Mouse (Mus musculus) hindbrain, embryonic 16.5 days (tissue): Measurements from ENCODE around the gene Tm2d3. TPM values are rescaled to one million over a fixed set of nuclear protein-coding genes. Genes with fewer than 3 reads are reported as not detected.

Source experiments
- ATAC-seq: fragments of 200-750 bp; cut with Nextera tagmentation; 2 replicates; pipeline ENCODE4 v1.8.0; 2017; ENCODE audit warnings: moderate TSS enrichment, moderate library complexity
- H3K27ac ChIP-seq: fragments of 300-500 bp; sonication (generic); 2 replicates; pipeline ENCODE4 v1.5.1; 2014; ENCODE audit warnings: low read depth, mild to moderate bottlenecking, control low read depth, low read length, moderate library complexity
- H3K27me3 ChIP-seq: fragments of 300-500 bp; sonication (generic); replicated peaks from 2 replicates; pipeline ENCODE4 v1.6.1; 2014; ENCODE audit warnings: low read length; ENCODE audit not compliant: control insufficient read depth, insufficient read depth
- H3K36me3 ChIP-seq: fragments of 300-500 bp; sonication (generic); 2 replicates; pipeline ENCODE4 v1.6.1; 2014; ENCODE audit warnings: mild to moderate bottlenecking, low read length, moderate library complexity, mixed read lengths; ENCODE audit not compliant: control insufficient read depth, insufficient read depth
- H3K4me1 ChIP-seq: fragments of 300-500 bp; sonication (generic); 2 replicates; pipeline ENCODE4 v1.6.1; 2014; ENCODE audit warnings: low read depth, low read length; ENCODE audit not compliant: control insufficient read depth, insufficient read depth
- H3K4me2 ChIP-seq: fragments of 300-500 bp; sonication (generic); 2 replicates; pipeline ENCODE4 v1.6.1; 2014; ENCODE audit warnings: mild to moderate bottlenecking, low read length, control low read depth, moderate library complexity
- H3K4me3 ChIP-seq: fragments of 300-500 bp; sonication (generic); 2 replicates; pipeline ENCODE4 v1.5.1; 2014; ENCODE audit warnings: mild to moderate bottlenecking, low read length, control low read depth, moderate library complexity
- H3K9ac ChIP-seq: fragments of 300-500 bp; sonication (generic); 2 replicates; pipeline ENCODE4 v1.6.1; 2014; ENCODE audit warnings: low read depth, mild to moderate bottlenecking, control low read depth, low read length, moderate library complexity
- H3K9me3 ChIP-seq: fragments of 300-500 bp; sonication (generic); 2 replicates; pipeline ENCODE4 v1.6.1; 2014; ENCODE audit warnings: mild to moderate bottlenecking, low read length, moderate library complexity; ENCODE audit not compliant: control insufficient read depth
- WGBS: fragments of 180-500 bp; shearing (Covaris S2); extraction: QIAGEN DNeasy Blood & Tissue Kit; methylation state at CpG from one replicate; pipeline ENCODE4 v1.1.7; 2014; 5-methylcytosine and 5-hydroxymethylcytosine counted together
- polyA plus RNA-seq: library from polyadenylated mRNA; unstranded; fragments of >200 nt; fragmentation: Nextera tagmentation; extraction: Ambion mirVana; gene quantifications from 2 replicates; pipeline ENCODE4 v1.2.1, GENCODE M21; 2015

The Tm2d3 gene
- 89.4 and 91.0 TPM in 2 replicates for polyA plus RNA-seq

GRCm38 (mm10) chr7:65690869-65691268, at the start of gene Tm2d3:
TSS of gene Tm2d3 (plus strand) at chr7:65691169.
- Histone ChIP-seq H3K27ac (no peak within 1 kb of the TSS), H3K9ac (no peak within 1 kb of the TSS), H3K36me3 (0 out of 2 replicates have a peak, but pooled peaks cover 8% of the 10 kb centered on the region), H3K4me1 (peaks cover 16% of the 10 kb centered on the region), H3K9me3 (no peaks in the 10 kb centered on the region), H3K4me3 (no peak within 1 kb of the TSS), H3K27me3 (no peaks in the 10 kb centered on the region), H3K4me2 (no peak within 1 kb of the TSS)
- no peak for ATAC-seq
- WGBS, result 93% methylated on average over 7 of the region's 7 CpGs

- Histone ChIP-seq H3K4me3 (no peak overlapping the region), H3K27me3 (no peaks in the 10 kb centered on the region), H3K9ac (no peak overlapping the region), H3K4me1 (peaks cover 3% of the 10 kb centered on the region; the same call in 1 of the 2 replicates), H3K9me3 (no peaks in the 10 kb centered on the region), H3K27ac (no peak overlapping the region), H3K4me2 (no peak overlapping the region), H3K36me3 (peaks cover 8% of the 10 kb centered on the region)
- WGBS, result 62% methylated on average over 6 of the region's 6 CpGs
- ATAC-seq, result no peak
These were observed 48.3 kb upstream of the Tm2d3 start for GRCm38 (mm10) chr7:65642371-65643304.

- H3K9ac ChIP-seq, result peak overlapping the region; percentile 49
- ATAC-seq, result peak; percentile 13
These were observed 47.0 kb upstream of the Tm2d3 start for GRCm38 (mm10) chr7:65643861-65644421.

GRCm38 (mm10) chr7:65644643-65645351, 46.2 kb upstream of the Tm2d3 start, which contains the start of gene Tarsl2:
TSS of gene Tarsl2 (plus strand) at chr7:65644898.
- H3K4me2 ChIP-seq, result peak within 1 kb of the TSS; percentile 81
- WGBS, result under 1% methylated on average over 41 of the region's 64 CpGs
- peak; percentile 98 for ATAC-seq

More at GRCm38 (mm10) chr7:65643861-65644421, 47.0 kb upstream of the Tm2d3 start:
- no peaks in the 10 kb centered on the region for H3K9me3 ChIP-seq
- H3K4me2 ChIP-seq, result peak overlapping the region; percentile 81
- H3K27ac ChIP-seq, result peak overlapping the region; percentile 40; the same call in 1 of the 2 replicates
- H3K4me1 ChIP-seq, result peaks cover 3% of the 10 kb centered on the region; the same call in 1 of the 2 replicates
- peaks cover 16% of the 10 kb centered on the region for H3K36me3 ChIP-seq
- WGBS, result 42% methylated on average over 6 of the region's 6 CpGs
- H3K27me3 ChIP-seq, result no peaks in the 10 kb centered on the region
- peak overlapping the region; percentile 60 for H3K4me3 ChIP-seq

GRCm38 (mm10) chr7:65645996-65646395, 45.0 kb upstream of the Tm2d3 start:
- Histone ChIP-seq H3K4me1 (peaks cover 3% of the 10 kb centered on the region; the same call in 1 of the 2 replicates), H3K4me3 (no peak overlapping the region), H3K27me3 (no peaks in the 10 kb centered on the region), H3K36me3 (peaks cover 22% of the 10 kb centered on the region), H3K4me2 (no peak overlapping the region), H3K27ac (no peak overlapping the region), H3K9me3 (peaks cover 3% of the 10 kb centered on the region; the same call in 1 of the 2 replicates), H3K9ac (no peak overlapping the region)
- WGBS, result 88% methylated on average over 8 of the region's 8 CpGs
- ATAC-seq, result no peak

More at GRCm38 (mm10) chr7:65644643-65645351, 46.2 kb upstream of the Tm2d3 start, which contains the start of gene Tarsl2:
- H3K4me3 ChIP-seq, result peak within 1 kb of the TSS; percentile 60
- peaks cover 3% of the 10 kb centered on the region; the same call in 1 of the 2 replicates for H3K4me1 ChIP-seq
- peaks cover 22% of the 10 kb centered on the region for H3K36me3 ChIP-seq
- H3K27ac ChIP-seq, result peak within 1 kb of the TSS; percentile 80
- no peaks in the 10 kb centered on the region for H3K27me3 ChIP-seq
- H3K9me3 ChIP-seq, result peaks cover 3% of the 10 kb centered on the region; the same call in 1 of the 2 replicates
- H3K9ac ChIP-seq, result peak within 1 kb of the TSS; percentile 80

GRCm38 (mm10) chr7:65650662-65651061, 40.3 kb upstream of the Tm2d3 start:
- peaks cover 30% of the 10 kb centered on the region for H3K36me3 ChIP-seq
- no peak for ATAC-seq
- WGBS, result 95% methylated on average over 4 of the region's 4 CpGs
- H3K9me3 ChIP-seq, result peaks cover 3% of the 10 kb centered on the region; the same call in 1 of the 2 replicates
- no peak overlapping the region for H3K4me2 ChIP-seq
- H3K9ac ChIP-seq, result no peak overlapping the region
- peaks cover 3% of the 10 kb centered on the region; the same call in 1 of the 2 replicates for H3K4me1 ChIP-seq
- no peak overlapping the region for H3K27ac ChIP-seq
- H3K4me3 ChIP-seq, result no peak overlapping the region
- no peaks in the 10 kb centered on the region for H3K27me3 ChIP-seq

GRCm38 (mm10) chr7:65657490-65658120, 33.4 kb upstream of the Tm2d3 start:
- Histone ChIP-seq H3K4me1 (no peaks in the 10 kb centered on the region), H3K9ac (no peak overlapping the region), H3K4me3 (no peak overlapping the region), H3K4me2 (no peak overlapping the region), H3K27me3 (no peaks in the 10 kb centered on the region), H3K27ac (no peak overlapping the region), H3K9me3 (no peaks in the 10 kb centered on the region), H3K36me3 (peaks cover 8% of the 10 kb centered on the region; the same call in 1 of the 2 replicates)
- ATAC-seq, result no peak
- 91% methylated on average over 2 of the region's 2 CpGs for WGBS

- WGBS, result 86% methylated on average over 11 of the region's 11 CpGs
- ATAC-seq, result no peak
- Histone ChIP-seq H3K27ac (no peak overlapping the region), H3K4me3 (no peak overlapping the region), H3K4me2 (no peak overlapping the region), H3K36me3 (peaks cover 15% of the 10 kb centered on the region), H3K27me3 (no peaks in the 10 kb centered on the region), H3K4me1 (no peaks in the 10 kb centered on the region), H3K9ac (no peak overlapping the region), H3K9me3 (no peaks in the 10 kb centered on the region)
These were observed 27.7 kb upstream of the Tm2d3 start for GRCm38 (mm10) chr7:65663225-65663790.
